Mouse (Mus musculus): ENCODE results near the gene Faim.

Gene Faim

DNA sequence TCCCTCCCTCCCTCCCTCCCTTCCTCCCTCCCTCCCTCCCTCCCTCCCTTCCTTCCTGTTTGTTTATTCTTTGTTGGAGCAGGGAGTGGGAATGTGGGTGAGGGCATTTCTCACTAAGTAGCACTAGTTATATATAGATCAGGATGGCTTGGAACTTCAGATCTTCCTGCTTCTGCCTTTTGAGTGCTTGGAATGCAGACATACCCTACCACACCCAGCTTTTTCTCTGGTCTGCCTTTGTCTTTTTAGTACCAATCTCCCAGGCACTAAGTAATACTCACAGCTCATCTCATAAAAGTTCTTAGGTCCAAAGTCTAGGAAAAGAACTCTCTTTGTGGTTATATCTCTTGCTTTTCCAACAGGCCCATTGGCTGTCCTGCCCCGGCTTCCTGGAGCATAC lies 10.1 kb upstream of the Faim start:
- DNase-seq = no peak

DNA sequence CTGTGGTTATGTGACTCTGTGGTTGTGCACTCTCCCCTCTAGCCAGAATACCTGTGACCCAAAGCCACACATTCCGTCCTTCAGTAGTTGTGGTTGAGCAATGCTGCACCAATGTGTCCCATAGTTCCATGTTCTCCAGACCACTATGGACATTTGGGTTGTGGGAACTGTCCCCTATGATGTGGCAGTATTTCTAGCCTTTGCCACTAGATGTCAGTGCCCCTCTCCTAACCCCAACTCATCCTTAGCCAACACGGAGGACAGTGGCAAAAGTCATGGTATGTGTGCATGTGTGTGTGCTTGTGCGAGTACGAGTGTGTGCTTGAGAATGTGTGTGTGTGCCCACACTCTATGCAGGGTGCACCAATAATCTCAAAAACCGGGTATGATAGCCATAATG lies 9.7 kb upstream of the Faim start:
- DNase-seq = no peak

DNA sequence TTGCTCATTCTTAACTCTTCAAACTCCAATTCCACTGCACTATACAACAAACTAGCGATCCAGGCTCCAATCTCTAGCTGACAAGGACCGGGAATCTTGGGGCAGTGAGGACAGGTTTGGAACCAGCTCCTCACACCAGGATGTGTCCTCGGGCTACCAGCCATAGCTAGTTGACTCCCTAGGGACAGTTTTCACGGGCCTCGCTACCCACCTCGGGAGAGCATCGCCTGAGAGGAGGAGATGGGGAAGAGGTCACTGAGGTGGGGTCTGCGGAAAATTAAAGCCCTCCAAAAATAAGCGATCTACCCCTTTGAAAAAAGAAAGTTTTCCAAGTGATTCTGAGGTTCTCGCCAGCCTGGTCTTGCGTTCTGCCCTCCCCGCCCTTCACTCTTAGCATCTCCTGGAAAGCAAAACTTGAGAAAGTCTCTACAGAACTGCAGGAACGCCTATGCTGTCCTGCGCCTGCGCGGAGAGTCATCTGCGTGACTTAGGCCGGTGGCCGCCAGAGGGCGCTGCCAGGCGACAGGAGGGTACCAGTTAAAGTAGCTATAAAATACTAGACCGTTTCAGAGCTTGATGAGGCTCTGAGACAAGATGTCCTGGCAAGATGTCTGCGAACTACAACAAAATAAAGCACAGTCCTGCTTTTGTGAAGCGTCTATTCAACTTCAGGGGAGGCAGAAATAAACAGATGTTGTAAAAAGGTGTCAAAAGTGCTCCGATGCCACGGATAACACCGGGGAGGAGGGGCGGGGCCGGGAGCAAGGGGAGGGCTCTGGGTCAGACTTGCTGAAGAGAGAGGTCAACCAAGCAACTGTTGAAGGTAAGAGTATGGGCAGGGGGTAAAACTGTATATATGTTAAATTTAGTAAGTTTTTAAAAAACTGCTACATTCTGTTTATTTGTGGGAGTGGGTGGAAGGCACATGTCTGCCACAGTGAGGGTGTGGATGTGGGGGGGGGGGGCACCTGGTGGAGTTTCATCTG lies 6.4 kb upstream of the Faim start:
- peak; percentile 93 for DNase-seq

- DNase-seq = peak; percentile 11
Observed at GRCm38 (mm10) chr9:98986476-98987096, 413 bp downstream of the Faim start.

DNA sequence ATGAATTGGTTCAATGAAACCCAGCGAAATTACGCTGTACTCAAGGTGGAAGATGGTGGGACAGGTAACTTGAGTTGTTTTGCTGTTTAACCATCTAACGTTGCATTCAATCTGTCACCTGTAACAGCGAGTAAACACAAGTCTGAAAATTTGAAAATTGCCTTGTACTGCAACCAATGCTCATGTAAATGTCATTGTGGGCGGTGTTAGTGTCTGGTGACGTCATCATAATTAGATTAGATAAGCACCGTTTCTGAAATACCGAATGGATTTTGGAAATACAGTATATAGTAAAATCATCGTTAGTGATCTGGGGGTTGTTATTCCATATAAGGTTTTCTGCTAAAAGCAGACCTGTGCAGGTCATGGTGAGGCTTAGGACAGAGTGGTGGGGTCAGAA lies 958 bp downstream of the Faim start:
- DNase-seq = peak; percentile 11

DNA sequence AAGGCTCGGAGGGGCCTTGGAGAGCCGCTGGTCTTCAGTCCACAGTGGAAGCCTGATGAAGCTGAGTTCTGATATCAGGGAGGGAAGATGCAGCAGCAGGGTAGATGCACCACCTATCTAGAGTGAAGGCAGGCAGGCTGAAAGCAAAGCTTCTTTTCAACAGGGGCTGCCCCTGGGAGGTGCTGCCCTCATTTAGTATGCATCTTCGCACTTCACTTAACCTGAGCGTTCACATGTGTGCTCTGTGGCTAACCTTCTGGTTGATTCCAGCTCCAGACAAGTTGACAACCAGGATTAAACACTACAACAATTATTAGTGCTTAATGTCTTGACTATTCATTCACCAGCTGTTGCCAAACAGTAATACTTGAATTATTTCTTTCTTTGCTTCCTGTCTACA lies 7.9 kb downstream of the Faim start:
- no peak for DNase-seq

GRCm38 (mm10) chr9:98999881-99000339 lies 13.7 kb downstream of the Faim start:
- DNase-seq = no peak

DNA sequence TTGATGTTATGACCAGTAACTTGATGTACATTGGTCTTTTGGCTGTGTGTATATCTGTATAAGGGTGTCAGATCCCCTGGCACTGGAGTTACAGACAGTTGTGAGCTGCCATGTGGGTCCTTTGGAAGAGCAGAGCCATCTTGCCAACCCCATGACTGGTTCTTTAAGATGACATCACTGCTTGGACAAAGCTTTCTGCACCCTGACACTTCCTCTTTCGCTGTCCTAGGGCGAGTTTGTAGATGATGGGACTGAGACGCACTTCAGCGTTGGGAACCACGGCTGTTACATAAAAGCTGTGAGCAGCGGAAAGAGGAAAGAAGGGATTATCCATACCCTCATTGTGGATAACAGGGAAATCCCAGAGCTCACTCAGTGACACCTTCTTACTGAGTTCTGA lies 15.2 kb downstream of the Faim start:
- DNase-seq = no peak

- DNase-seq = no peak
Observed at GRCm38 (mm10) chr9:99009069-99009897, 23.1 kb downstream of the Faim start.

DNA sequence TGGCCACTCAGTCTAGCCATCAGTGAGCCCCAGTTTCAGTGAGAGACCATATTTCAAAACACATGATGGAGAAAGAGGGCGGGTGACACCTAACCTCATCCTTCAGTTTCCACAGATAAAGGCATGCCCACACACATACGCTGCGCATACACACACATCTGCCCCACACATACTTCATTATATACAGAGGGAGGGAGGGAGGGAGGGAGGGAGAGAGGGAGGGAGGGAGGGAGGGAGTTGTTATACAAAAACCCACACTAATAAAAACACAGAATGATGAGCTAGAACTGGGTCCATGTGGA lies 23.7 kb downstream of the Faim start:
- no peak for DNase-seq

- DNase-seq = no peak
Observed at GRCm38 (mm10) chr9:99016301-99016700, 30.1 kb downstream of the Faim start.

- no peak for DNase-seq
Observed at GRCm38 (mm10) chr9:99016759-99017158, 30.6 kb downstream of the Faim start.

DNA sequence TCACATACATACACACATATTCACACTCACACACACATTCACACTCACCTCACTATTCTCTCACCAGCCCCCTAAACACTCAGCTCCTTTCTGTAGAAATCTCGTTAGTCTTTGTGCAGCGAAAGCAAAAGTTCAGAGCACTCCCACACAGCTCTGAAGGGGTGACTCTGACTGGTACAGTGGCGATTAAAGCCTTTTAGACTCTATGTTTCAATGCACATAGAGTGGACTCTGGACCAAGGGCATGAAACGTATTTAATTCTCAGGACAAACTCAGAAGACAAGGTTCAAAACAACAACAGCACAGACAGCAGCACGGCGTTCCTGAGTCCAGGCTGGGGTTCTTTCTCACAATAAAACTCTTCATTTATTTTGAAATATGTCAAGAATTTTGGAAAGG lies 31.5 kb downstream of the Faim start:
- no peak for DNase-seq

- DNase-seq = no peak
Observed at GRCm38 (mm10) chr9:99021166-99021565, 35.0 kb downstream of the Faim start.

DNA sequence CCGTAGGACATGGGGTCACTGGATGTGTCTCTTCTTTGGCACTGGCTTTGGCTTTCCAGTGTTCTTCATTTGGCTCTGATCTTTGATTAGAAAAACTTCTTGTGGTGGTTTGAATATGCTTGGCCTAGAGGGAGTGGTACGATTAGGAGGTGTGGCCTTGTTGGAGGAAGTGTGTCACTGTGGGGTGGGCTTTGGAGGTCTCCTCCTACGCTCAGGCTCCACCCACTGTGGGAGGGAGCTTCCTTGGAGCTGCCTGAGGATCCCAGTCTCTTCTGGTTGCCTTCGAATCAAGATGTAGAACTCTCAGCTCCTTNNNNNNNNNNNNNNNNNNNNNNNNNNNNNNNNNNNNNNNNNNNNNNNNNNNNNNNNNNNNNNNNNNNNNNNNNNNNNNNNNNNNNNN lies 35.6 kb downstream of the Faim start:
- DNase-seq = no peak

DNA sequence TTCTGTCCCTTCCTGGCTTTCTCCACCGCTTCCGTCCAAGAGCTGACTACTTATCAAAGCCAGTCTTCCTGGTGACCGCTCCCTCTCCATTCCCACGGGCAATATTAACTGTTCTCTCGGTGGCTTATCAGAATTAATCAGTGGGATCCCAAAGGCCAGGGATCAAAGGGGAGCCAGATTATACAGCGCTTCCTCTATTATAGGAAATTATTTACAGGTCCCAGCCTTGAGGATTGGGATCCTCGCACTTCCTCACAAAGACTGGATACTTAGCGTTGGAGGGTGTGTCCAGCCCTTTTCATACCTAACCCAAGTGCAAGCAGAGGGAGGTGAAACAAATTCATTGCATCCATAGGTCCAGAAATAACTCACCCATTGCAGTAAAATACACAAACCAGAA lies 45.9 kb downstream of the Faim start:
- no peak for DNase-seq

DNA sequence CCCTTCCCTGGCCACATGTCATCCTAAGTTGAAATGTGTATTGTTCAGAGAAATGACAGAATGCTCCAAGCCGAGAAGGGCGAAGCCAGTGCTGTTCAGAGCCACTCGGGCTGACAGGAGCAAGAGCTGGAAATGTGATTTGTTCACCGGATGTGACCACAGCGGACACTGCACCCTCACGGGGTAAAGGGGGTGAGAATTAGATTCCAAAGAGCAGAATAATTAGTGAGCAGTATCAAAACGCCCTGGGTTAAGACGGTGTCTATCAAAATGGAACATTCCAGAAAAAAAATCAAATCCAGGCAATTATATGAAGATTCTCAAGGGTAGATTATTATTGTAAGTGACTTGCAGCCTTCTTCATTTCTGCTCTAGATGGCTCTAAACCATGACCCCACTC lies 47.9 kb downstream of the Faim start:
- DNase-seq = no peak

DNA sequence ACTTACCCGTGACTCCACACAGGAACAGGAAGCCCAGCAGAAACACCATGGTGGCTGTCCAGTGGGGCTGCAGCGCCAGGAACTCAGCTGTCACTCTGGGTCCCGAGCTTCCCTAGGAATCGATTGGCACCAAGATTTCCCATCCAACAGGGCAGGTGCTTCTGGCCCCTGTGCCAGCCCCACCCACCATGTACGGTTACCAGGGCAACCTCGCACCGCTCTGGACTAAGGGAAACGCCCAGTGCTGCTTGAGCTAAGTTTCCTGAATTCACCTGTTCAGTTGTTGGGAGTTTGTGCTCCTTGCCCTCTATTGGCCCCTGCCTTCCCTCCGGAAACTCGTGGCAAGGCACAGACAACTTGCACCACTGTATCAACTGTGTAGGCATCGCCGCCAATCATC lies 49.4 kb downstream of the Faim start, which contains the start of gene Gm1123:
TSS of gene Gm1123 (minus strand) at position 141 of the 400 bp plus-strand sequence.
- no peak for DNase-seq

GRCm38 (mm10) chr9:99041994-99042393 lies 55.8 kb downstream of the Faim start:
- DNase-seq = no peak

DNA sequence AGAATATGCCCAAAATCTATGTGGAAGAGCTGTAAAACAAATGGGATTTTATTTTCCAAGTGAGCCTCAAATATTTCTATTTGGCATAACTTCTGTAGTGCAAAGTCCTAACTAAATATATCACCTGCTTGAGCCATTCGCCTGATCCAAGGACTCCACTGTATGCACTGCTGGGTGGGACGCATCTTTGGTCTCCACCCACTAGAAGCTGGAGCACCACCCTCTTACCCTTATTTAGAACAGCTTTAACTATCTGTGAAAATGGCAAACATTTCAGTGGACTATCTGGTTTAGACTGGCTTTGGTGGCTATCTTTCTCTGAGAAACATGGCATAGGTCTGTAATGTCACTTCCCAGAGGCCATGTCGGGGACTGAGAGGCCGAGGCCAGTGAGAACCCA lies 56.5 kb downstream of the Faim start:
- no peak for DNase-seq

GRCm38 (mm10) chr9:99044761-99045160 lies 58.6 kb downstream of the Faim start:
- no peak for DNase-seq

DNA sequence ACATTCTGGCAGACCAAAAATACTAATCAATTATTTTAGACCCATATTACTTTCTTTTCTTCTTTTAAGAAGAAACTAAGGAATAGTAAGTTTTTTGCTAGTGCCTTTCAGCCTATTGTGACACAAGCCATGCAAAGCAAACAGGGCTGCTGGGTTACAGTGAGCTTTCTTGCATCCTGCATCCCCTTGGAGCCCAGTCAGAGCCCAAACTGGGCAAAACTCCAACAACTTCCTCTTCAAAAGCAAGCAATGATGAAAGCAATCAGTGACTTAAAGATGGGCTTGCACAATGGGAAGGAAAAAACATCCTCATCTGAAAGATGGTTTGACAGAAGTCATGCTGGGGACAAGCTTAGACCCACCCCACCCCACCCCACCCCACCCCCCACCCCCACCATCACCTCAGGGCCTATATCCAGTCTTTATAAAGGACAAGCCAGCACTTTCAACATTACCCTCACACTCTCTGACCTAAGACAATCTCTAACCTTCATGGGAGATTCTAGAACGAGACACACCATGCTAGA lies 62.6 kb downstream of the Faim start:
- DNase-seq = peak; percentile 81

GRCm38 (mm10) chr9:99049760-99050159 lies 63.6 kb downstream of the Faim start:
- DNase-seq = peak; percentile 14
